Mouse (Mus musculus) brain, embryonic 14.5 days (tissue): Measurements from ENCODE around the gene Vmn1r188. TPM values are rescaled to one million over a fixed set of nuclear protein-coding genes. Genes with fewer than 3 reads are reported as not detected.
A peak's percentile ranks its signal among the peaks of the same experiment; 100 is the strongest.

Experiments
- DNase-seq: peaks from one replicate; pipeline ENCODE4 v3.0.0-alpha.2; 2011; ENCODE audit warnings: low read depth
- CTCF ChIP-seq: fragments of 200-500 bp; IDR thresholded peaks from 2 replicates; pipeline ENCODE4 v1.5.1; 2012; ENCODE audit warnings: inconsistent platforms, mild to moderate bottlenecking, moderate library complexity, borderline replicate concordance; ENCODE audit not compliant: insufficient read depth, insufficient read length; ENCODE audit errors: extremely low read depth
- POLR2A ChIP-seq: fragments of 200-500 bp; IDR thresholded peaks from 2 replicates; pipeline ENCODE4 v1.6.1; 2012; ENCODE audit warnings: mild to moderate bottlenecking, inconsistent platforms, borderline replicate concordance; ENCODE audit not compliant: poor library complexity, insufficient read depth, insufficient read length, severe bottlenecking; ENCODE audit errors: extremely low read depth
- polyA plus RNA-seq: library from polyadenylated mRNA; depleted of rRNA; stranded (reverse); fragments of >200 nt; gene quantifications from 2 replicates; pipeline ENCODE4 v1.2.3, GENCODE M21; 2012

Vmn1r188 gene
- polyA plus RNA-seq, 1 experiment = not detected

DNA sequence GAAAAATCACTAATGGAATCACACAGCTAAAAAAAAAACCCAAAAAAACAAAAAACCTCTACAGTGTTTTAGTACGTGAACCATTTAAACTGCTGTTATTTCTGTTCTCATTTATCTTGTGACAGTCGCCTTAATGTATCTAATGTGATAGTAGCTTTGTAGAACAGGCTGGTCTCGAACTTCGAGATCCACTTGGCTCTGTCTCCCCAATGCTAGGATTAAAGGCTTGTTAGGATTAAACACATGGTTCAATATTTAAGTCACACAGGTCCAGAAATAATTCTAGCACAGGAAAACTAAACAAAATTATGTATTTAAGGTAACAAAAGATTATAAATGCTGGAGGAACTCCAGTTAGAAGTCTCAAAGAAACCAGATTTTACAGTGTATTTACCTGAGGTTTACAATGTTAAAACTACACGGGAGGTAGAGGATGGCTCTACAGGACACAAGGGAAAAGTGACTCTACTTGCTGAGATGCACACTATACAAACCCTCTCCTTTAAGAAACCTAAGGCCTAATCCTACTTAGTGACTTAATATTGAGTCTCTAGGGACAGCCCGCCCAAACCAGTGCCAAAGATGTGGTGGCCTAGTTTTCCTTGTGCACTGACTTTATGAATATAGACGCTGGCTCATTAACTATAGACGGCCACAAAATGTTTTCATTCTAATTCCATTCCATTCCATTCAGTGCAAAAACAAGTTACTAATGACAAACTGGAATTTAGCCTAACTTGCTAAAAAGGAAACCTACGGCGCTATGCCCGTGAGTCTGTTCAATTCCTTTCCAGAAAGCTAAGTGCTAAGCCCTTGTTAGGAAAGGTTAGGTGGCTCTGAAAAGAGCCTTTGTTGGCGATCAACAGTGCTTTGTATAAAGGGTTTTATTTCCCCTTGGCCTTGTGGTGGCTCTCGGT lies 42.3 kb upstream of the Vmn1r188 start:
- no peak for TF ChIP-seq POLR2A
- TF ChIP-seq CTCF = no peak
- DNase-seq = peak; percentile 67

DNA sequence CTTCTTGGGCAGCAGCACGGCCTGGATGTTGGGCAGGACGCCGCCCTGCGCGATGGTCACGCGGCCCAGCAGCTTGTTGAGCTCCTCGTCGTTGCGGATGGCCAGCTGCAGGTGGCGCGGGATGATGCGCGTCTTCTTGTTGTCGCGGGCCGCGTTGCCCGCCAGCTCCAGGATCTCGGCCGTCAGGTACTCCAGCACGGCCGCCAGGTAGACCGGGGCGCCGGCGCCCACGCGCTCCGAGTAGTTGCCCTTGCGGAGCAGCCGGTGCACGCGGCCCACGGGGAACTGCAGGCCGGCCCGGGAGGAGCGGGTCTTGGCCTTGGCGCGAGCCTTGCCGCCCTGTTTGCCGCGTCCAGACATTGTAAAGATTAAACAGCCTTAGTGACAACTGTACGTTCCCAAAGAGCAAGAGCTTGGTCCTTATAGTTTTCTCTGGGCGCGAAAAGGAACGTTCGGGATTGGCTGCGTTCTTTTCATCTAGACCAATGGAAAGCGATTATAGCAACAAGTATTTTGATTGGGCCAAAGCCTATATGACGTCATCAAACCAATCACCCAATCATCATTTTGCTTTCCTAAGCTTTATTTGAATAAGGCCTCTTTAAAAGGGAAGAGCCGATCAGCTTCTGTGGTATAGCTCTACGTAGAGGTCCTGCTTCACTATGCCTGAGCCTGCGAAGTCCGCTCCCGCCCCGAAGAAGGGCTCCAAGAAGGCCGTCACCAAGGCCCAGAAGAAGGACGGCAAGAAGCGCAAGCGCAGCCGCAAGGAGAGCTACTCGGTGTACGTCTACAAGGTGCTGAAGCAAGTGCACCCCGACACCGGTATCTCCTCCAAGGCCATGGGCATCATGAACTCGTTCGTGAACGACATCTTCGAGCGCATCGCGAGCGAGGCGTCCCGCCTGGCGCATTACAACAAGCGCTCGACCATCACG lies 41.4 kb upstream of the Vmn1r188 start, which contains the start of the genes Hist1h2ag and Hist1h2bj:
Hist1h2ag (minus strand) TSS at position 377 of the 935 bp plus-strand sequence.
Hist1h2bj (plus strand) TSS at position 647 of the 935 bp plus-strand sequence.
- TF ChIP-seq POLR2A = peak; percentile 43; the same call in 1 of the 2 replicates
- peak; percentile 100 for DNase-seq

DNA sequence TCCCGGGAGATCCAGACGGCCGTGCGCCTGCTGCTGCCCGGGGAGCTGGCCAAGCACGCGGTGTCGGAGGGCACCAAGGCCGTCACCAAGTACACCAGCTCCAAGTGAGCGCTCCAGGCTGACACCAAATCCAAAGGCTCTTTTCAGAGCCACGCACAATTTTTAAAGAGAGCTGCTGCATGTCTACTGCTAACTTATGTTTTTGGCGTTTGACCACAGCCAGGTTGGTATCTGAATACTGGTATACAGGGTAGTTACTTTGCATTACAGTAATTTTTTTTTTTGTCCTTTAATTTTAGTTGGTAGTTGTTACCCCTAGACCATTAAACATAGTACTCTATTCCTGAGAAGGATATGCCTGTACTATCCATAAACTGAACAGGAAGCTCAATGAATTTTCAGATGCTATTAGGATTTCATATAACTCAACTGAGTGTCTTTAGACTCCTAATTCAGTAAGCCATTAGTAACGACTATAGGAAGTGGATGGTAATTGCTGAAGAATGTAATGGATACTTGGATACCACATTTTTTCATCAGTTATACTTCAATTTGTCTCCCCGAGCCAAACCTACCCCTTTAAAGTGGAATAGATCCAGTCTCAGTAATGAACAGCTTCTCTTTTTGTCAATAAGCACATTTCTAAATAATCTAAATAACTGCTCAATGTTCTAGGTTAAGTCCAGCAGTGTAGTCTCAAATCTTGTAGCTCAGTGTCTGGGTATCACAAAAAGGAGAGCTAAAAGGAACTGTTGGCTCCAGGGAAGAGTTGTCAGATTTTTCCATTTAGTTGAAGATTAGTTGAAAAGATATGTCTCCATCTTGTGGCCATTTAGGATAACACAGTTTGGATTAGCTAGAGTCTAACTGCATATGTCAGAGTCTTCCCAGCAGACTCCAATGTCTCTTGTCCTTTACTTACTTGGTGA lies 40.5 kb upstream of the Vmn1r188 start:
- peak; percentile 89 for DNase-seq

DNA sequence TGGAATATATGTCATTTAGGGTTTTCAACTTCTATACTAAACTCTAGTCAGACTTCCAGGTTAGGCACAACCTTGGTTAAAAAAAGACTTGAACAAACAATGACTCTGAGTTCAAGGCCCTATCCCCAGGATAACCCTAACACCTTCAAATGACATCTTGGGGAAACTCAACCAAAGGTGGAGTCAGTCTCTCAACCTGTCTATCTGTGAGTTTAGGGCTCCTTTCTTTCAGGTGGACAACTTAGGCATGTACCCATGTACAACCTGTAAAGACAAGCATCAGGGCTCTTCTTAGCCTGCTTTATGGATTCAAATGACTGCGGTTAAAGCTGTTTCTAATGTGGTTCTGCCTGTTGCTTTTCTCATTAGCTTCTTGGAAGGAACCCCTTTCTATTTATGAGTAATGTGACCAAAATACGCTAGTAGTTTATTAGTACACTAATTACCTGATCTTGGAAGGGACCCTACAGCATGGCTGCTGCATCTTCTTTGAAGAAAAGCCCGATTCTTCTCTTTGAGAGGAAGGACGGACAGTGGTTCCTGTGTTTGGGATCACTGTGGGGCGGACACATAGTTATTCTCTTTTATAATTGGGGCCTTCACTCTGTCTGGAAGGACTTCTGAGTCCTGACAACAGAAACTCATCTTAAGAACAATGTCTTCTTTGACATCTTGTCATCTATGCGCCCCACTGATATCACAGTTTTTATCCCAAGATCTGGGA lies 39.6 kb upstream of the Vmn1r188 start:
- TF ChIP-seq CTCF = no peak
- no peak for TF ChIP-seq POLR2A
- DNase-seq = no peak

More for the DNA sequence above, 40.5 kb upstream of the Vmn1r188 start:
- TF ChIP-seq POLR2A = no peak
- 0 out of 2 replicates have a peak, but pooled peaks have one; percentile 12 for TF ChIP-seq CTCF

DNA sequence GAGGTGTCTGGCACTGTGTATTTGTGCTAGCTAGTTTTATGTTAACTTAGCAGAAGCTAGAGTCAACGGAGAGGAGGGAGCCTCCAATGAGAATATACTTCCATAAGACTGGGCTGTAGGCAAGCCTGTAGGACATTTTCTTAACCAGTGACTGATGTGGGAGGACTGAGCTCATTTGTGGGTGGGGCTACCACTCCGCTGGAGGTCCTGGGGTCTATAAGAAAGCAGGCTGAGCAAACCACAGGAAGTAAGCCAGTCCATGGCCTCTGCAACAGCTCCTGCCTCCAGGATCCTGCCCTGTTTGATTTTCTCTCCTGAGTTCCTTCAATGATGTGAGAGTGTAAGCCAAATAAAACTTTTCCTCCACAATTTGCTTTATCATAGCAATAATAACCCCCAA lies 38.9 kb upstream of the Vmn1r188 start:
- TF ChIP-seq POLR2A = no peak
- TF ChIP-seq CTCF = no peak

DNA sequence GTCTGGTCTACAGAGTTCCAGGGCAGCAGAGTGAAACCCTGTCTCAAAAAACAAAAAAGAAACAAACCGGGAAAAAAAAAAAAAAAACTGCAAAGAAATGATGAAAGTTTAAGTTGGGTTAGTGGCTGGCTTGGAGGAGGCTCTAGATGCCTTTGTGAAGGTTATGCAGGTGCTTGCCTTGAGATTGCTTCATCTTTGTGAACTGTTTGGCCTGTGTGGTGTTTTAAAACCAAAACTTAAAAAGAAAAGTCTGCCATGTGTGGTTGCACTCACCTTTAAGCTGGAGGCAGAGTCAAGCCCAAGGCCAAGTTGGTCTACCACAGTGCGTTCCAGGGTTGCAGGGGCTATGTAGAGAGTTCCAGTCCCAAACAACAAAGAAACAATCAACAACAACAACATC lies 35.2 kb upstream of the Vmn1r188 start:
- DNase-seq = no peak
- TF ChIP-seq CTCF (no peak), POLR2A (no peak)

More for the DNA sequence above, 38.9 kb upstream of the Vmn1r188 start:
- no peak for DNase-seq

DNA sequence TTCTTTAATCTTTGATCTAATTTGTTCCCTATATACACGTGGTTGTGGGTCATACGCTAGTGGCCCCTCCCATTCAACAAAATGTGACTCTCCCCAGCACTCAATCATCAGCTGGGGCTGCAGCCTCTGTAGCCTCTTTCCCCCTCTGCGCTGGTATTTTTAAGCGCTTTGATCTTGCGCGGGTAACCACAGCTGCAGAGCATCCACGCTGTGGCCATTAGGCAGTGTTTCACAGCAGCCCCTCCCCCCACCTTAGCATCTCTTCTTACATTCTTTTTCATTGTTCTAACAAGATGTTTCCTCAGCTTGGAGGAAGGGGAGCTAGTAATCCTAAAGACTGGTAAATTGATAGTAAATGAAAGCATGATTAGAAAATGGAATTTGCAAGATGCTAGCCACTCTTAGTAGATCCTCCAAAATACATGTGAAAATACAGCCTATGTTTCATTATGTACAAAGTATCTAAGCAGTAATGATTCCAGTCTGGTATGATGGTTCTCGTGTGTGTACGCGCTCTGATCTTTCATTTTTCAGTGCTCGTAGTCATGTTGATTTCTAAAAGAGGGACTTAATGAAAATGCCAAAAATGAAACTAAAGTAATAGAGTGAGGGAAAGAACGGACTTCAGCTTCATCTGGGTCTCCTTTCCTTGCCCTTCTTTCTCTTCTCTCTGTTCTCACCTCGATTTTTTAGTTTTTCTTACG lies 34.4 kb upstream of the Vmn1r188 start:
- TF ChIP-seq POLR2A (no peak), CTCF (no peak)
- peak; percentile 88 for DNase-seq

DNA sequence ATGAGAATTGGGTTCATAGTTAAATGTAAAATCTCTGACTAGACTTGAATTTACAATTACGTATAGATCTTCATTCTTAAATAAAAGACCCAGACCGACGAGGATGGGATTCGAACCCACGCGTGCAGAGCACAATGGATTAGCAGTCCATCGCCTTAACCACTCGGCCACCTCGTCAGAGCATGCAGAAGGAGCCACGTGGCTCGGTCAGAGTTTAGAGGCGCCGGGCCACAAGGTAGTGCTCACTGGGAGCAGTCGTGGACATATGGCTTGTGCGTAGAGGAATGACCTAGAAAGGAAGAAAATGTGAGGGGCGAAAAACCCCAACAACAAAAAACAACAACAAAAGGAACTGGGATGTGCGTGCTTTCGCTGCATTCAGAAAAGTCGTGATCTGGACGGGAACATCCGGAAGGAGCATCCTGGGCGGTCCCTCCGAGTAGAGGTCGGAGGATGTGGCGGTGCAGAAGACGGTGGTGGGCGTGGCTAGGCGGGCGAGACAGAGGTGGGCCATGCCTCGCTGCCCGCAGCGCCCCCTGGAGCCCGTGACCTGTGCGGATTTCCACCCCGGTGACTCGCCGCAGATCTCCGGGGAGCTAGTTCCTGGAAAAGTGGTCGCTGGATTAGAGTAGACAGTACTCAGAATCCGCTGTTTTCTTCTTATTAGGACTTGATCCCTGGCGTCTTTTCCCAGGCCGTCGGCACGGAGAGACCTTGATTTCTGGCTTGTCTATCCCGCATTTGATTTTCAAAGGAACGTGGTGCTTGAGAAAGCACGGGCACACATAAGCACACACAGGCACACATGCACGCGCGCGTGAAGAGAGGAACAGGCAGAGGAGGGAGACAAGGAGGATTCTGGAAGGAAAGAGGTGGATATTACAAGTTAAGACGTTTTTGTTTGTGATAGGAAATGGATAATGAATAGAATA lies 33.4 kb upstream of the Vmn1r188 start:
- peak; percentile 97 for DNase-seq
- TF ChIP-seq CTCF (peak; percentile 73), POLR2A (no peak; the same call in 1 of the 2 replicates)

DNA sequence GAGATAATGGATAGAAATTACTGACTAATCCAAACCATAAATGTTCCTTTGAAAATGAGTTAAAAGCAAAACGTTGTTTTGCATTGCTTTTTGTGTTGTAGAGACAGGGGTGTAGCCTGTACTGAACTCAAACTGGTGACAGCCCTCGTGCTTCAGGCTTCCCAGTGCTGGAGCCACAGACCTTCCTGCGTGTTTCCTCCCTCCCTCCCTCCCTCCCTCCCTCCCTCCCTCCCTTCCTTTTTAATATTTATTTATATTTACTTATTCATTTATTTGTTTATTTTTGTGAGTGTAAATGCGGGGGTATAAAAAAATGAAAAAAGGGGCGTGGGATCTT lies 32.7 kb upstream of the Vmn1r188 start:
- no peak for DNase-seq
- TF ChIP-seq POLR2A (no peak), CTCF (no peak)

DNA sequence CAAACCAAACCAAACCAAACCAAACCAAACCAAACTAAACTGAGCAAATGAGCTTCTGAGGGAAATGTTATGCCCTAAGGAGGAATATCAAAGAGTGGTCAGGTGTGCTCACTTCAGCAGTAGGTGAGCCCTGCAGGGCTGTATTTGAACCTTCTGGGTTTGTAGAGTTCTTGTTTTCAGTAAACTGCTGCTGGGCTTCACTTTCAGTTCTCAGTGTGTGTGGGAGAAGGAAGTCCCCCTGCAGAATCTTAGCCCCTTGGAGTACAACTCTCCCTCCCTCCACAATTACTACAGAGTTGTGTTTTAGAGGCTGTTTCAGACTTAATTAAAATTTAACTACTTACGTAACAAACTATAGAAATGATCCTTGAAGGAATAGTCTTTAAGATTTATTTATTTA lies 30.5 kb upstream of the Vmn1r188 start:
- DNase-seq = no peak
- no peak for TF ChIP-seq CTCF
- no peak for TF ChIP-seq POLR2A
